ENCODE assay signal across 12 mouse cellular contexts in genomic region chr10:104456352-104456725, GRCm38 (mm10).
A peak's percentile ranks its signal among the peaks of the same experiment; 100 is the strongest.
DNase-seq lines count a peak whose midpoint lies in the region; ATAC-seq and TF ChIP-seq lines count a peak whose summit lies in the region.
"Had no signal": no experiment of that assay in that cellular context is flagged by ENCODE, and none has a peak within 500 bp of the region (broad histone marks: within the 10 kb centered on the region; RNA-seq: fewer than 3 reads in every experiment).

No protein-coding gene starts in this region.

- peak overlapping the region; percentile 34 for H3K4me3 ChIP-seq in heart, embryonic 16.5 days (ENCODE audit: low read length)
- no peak overlapping the region for H3K4me3 ChIP-seq in neural tube, embryonic 11.5 days (ENCODE audit: low read depth, low read length)
- H3K4me3 ChIP-seq in midbrain, embryonic 10.5 days: no peak overlapping the region
- no peak overlapping the region for H3K4me3 ChIP-seq in stomach, postnatal 0 days (ENCODE audit: low read depth, low read length)

- peak overlapping the region; percentile 62 for H3K4me2 ChIP-seq in heart, embryonic 16.5 days (ENCODE audit: low read depth, low read length)
- peak overlapping the region; percentile 24 for H3K4me2 ChIP-seq in neural tube, embryonic 11.5 days (ENCODE audit: low read depth)
- H3K4me2 ChIP-seq in stomach, postnatal 0 days (replicated peaks; ENCODE audit: low read depth): 0 out of 2 replicates have a peak overlapping the region, but pooled peaks have one; percentile 1

- DNase-seq in heart, postnatal 25 days (ENCODE audit: low spot score): no peak
- no peak for DNase-seq in neural tube, embryonic 11.5 days (ENCODE audit: low spot score)
- DNase-seq in neural tube, embryonic 10.5 days (ENCODE audit: extremely low spot score, low spot score): no peak
- DNase-seq in midbrain, embryonic 10.5 days (ENCODE audit: low spot score): no peak
- no peak for DNase-seq in stomach, postnatal 0 days (ENCODE audit: low spot score)
- DNase-seq in ovary, postnatal 36 days (ENCODE audit: low spot score): no peak
- no peak for DNase-seq in cerebellum, postnatal 36 days
- DNase-seq: adrenal gland, postnatal 36 days; cerebellum, adult 9-10 months; gastrocnemius, postnatal 36 days; kidney, adult 18-20 months had no signal

- H3K27me3 ChIP-seq in heart, embryonic 16.5 days (ENCODE audit: control insufficient read depth, insufficient read depth, low read length): no peaks in the 10 kb centered on the region
- H3K27me3 ChIP-seq in neural tube, embryonic 11.5 days (ENCODE audit: control insufficient read depth, insufficient read depth, low read length): no peaks in the 10 kb centered on the region
- H3K27me3 ChIP-seq in midbrain, embryonic 10.5 days (ENCODE audit: low read depth, poor library complexity, severe bottlenecking): no peaks in the 10 kb centered on the region
- H3K27me3 ChIP-seq in stomach, postnatal 0 days (ENCODE audit: control insufficient read depth, insufficient read depth, low read length): no peaks in the 10 kb centered on the region

- H3K36me3 ChIP-seq in heart, embryonic 16.5 days (ENCODE audit: control insufficient read depth, insufficient read depth): no peaks in the 10 kb centered on the region
- no peaks in the 10 kb centered on the region for H3K36me3 ChIP-seq in neural tube, embryonic 11.5 days (ENCODE audit: control insufficient read depth, insufficient read depth, low read length)
- no peaks in the 10 kb centered on the region for H3K36me3 ChIP-seq in midbrain, embryonic 10.5 days
- H3K36me3 ChIP-seq in stomach, postnatal 0 days (ENCODE audit: control insufficient read depth, insufficient read depth, low read length): no peaks in the 10 kb centered on the region

- H3K9ac ChIP-seq in heart, embryonic 16.5 days (ENCODE audit: low read length): peak overlapping the region; percentile 58; the same call in 1 of the 2 replicates
- peak overlapping the region; percentile 22; the same call in 1 of the 2 replicates for H3K9ac ChIP-seq in neural tube, embryonic 11.5 days (ENCODE audit: low read length)
- H3K9ac ChIP-seq in stomach, postnatal 0 days (ENCODE audit: low read length): no peak overlapping the region

- no peak overlapping the region for H3K27ac ChIP-seq in heart, embryonic 16.5 days (ENCODE audit: low read length)
- H3K27ac ChIP-seq in neural tube, embryonic 11.5 days (ENCODE audit: low read depth, low read length): no peak overlapping the region
- 0 out of 2 replicates have a peak overlapping the region, but pooled peaks have one; percentile 6 for H3K27ac ChIP-seq in midbrain, embryonic 10.5 days (replicated peaks)
- no peak overlapping the region for H3K27ac ChIP-seq in stomach, postnatal 0 days (replicated peaks)

- WGBS in heart, embryonic 16.5 days: 40% methylated on average over 5 of the region's 5 CpGs
- WGBS in neural tube, embryonic 11.5 days: 29% methylated on average over 5 of the region's 5 CpGs
- WGBS in midbrain, embryonic 10.5 days: 68% methylated on average over 5 of the region's 5 CpGs
- 57% methylated on average over 5 of the region's 5 CpGs for WGBS in stomach, postnatal 0 days

- H3K4me1 ChIP-seq in heart, embryonic 16.5 days (ENCODE audit: control insufficient read depth, insufficient read depth, low read length): 0 out of 2 replicates have a peak, but pooled peaks cover 4% of the 10 kb centered on the region
- H3K4me1 ChIP-seq in neural tube, embryonic 11.5 days (ENCODE audit: control insufficient read depth, insufficient read depth, low read length): no peaks in the 10 kb centered on the region; the same call in 1 of the 2 replicates
- peaks cover 8% of the 10 kb centered on the region; the same call in 1 of the 2 replicates for H3K4me1 ChIP-seq in midbrain, embryonic 10.5 days
- H3K4me1 ChIP-seq in stomach, postnatal 0 days (replicated peaks; ENCODE audit: control insufficient read depth, insufficient read depth): no peaks in the 10 kb centered on the region

- no peak for TF ChIP-seq CTCF in stomach, postnatal 0 days (IDR thresholded peaks at IDR 0.05; ENCODE audit: low read depth)

- intact Hi-C loops in heart, postnatal 25 days (cut with DNase I): no loop called here

- H3K9me3 ChIP-seq in heart, embryonic 16.5 days (replicated peaks; ENCODE audit: control insufficient read depth, low read length): no peaks in the 10 kb centered on the region
- no peaks in the 10 kb centered on the region for H3K9me3 ChIP-seq in neural tube, embryonic 11.5 days (ENCODE audit: control insufficient read depth, low read length)
- H3K9me3 ChIP-seq in midbrain, embryonic 10.5 days (replicated peaks): no peaks in the 10 kb centered on the region
- no peaks in the 10 kb centered on the region for H3K9me3 ChIP-seq in stomach, postnatal 0 days (ENCODE audit: control insufficient read depth, low read length)

- ATAC-seq in heart, embryonic 16.5 days (replicated peaks; ENCODE audit: extremely low read depth, insufficient read depth, low FRiP score): no peak
- no peak for ATAC-seq in neural tube, embryonic 11.5 days (ENCODE audit: insufficient read depth, low FRiP score, low TSS enrichment)
- no peak for ATAC-seq in stomach, postnatal 0 days (ENCODE audit: low FRiP score, low TSS enrichment)

- TF ChIP-seq EP300 in stomach, postnatal 0 days (optimal IDR thresholded peaks at IDR 0.05): no peak

Comparison
In these comparisons a context has a peak if more than half of its experiments do, and no peak if none do; other contexts are left out.
1. H3K4me2 ChIP-seq: peak in every context shown above with its lines; median percentile 62 in heart, embryonic 16.5 days; 24 in neural tube, embryonic 11.5 days; 1 in stomach, postnatal 0 days.